Mouse (Mus musculus) gastrocnemius, adult 8-10 months (tissue): Measurements from ENCODE around the gene Shisa8. TPM values are rescaled to one million over a fixed set of nuclear protein-coding genes. Genes with fewer than 3 reads are reported as not detected.
"Not testable (repeated sequence)": the region's sequence is repeated elsewhere in the genome, so short reads cannot be mapped to it uniquely, and the experiment has no call there.

Experiments used
- DNase-seq, 2 experiments: peaks; one replicate each; pipeline ENCODE4 v3.0.0; 2022; ENCODE audit warnings: low spot score in 2 of 2
- total RNA-seq, 4 experiments: library from RNA; stranded (reverse); gene quantifications; 2 replicates each; pipeline ENCODE4 v1.2.4; 2022

Gene Shisa8
- total RNA-seq = not detected

DNA sequence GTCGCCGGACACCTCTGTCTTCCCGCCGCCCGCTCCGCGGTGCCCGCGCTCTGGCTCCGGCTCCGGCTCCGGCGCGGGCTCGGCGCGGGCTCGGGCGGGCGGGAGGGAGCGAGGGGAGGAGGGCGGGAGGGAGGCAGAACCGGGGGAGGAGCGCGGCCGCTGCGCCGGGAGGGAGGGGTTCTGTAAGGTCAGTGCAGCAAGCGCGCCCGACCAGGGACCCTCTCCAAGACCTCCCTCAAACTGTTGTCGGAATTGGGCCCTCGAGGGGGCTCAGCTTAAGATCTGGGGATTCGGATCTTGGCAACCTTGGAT is at the start of gene Shisa8:
Shisa8 (minus strand) TSS at position 64 of the 312 bp plus-strand sequence.
- DNase-seq = no peak

- DNase-seq = peak in 1 of 2 experiments; percentile 21
Measured at GRCm38 (mm10) chr15:82259510-82259909, 46.9 kb upstream of the Shisa8 start.

DNA sequence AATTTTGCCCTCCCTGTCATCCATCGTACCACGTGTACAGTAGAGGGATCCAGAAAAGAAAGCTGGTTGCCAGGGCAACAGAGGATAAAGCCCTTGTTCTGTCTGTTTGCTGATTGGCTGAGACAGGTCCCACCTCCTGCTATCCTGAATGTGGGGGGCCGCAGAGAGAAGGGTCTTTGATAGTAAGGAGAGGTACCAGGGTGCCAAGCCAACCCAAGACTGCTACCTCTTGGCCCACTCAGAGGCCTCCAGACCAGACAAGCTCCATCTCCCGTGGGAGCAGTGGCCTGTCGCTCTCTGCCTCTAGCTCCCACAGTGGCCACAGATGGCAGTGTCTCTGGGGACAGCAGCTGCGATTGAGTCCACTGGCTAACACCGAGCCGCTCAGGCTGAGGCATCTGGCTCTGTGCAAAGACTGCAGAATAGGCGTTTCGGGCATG is 43.3 kb upstream of the Shisa8 start:
- DNase-seq = no peak

DNA sequence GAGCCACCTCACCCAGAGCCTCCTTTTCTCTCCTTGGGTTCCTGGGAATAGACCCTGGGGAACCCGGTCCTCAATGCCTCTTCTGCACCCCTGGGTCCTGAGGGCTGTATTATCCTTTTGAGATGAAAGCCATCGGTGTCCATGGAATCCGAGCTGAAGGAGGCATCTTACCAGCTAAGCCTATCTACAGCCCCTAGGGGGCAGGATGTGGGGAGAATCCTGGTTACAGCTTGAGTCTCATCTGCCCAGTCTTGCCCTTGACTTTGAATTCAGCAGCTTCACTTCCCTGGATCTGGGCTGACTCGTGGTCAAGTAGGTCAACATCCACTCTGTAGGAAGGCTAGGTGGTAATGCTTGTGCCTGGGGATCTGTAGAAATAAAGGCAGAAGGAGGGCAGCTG is 42.6 kb upstream of the Shisa8 start:
- no peak for DNase-seq

DNA sequence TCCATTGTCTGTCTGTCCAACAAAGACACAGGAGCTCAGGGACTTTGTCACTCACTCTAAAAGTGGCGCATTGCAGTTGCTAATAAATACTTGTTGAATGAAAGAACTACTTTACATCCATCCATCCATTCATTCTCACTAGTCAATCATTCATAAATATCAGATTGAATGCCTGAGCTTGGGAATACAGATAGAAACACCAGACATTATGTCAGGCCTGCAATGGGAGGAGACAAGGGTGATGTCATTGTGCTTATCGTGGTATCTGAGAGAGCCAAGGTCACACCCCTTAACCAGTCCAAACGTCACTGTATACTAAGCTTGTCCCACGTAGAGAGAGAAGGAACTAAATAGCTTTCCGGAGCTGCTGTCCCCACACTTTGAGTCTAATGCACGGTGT is 39.5 kb upstream of the Shisa8 start, which contains the start of gene 1500009C09Rik:
1500009C09Rik (plus strand) TSS at position 301 of the 400 bp plus-strand sequence.
- DNase-seq = no peak

DNA sequence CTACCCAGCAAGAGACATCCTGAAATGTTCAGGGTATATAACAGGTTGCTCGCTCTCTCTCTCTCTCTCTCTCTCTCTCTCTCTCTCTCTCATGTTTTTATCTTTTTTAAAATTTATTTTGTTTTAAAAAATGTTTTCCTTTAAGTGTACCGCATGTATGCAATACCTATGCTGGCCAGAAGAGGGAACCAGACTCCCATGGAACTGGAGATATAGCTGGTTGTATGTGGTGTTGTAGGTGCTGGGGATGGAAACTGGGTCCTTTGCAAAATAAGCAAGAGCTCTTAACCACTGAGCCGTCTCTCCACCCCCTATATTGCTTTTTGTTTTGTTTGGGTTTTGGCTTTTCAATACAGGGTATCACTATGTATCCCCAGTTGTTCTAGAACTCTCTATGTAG is 39.0 kb upstream of the Shisa8 start:
- no peak for DNase-seq

DNA sequence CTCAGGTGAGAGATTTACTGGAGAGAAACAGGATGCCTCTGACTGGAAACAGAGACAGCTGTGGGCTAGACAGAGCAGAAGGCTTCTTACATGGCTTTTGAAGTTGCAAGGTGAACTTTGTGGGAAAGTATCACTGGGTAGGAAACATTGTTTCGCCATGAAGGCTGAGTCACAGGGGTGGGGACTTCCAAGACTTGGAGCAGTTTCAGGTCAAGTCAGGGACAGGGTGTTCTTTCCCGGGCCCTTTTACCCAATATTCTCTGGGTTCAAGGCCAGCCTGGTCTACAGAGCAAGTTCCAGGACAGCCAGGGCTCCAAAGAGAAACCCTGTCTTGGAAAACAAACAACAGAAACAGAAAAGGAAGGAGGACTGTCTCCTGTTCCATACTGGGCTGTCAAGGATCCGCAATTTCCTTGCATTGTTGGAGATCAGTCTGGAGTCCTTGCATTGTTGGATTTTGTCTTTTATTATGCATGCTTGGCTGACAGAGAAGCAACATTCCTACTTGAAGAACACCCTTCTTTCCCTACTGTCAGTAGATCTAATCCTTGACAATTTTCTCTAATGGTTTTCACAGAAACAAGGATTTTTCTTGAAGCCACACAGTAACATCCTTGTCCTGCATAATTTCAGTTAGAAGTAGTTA is 34.6 kb upstream of the Shisa8 start:
- no peak for DNase-seq

DNA sequence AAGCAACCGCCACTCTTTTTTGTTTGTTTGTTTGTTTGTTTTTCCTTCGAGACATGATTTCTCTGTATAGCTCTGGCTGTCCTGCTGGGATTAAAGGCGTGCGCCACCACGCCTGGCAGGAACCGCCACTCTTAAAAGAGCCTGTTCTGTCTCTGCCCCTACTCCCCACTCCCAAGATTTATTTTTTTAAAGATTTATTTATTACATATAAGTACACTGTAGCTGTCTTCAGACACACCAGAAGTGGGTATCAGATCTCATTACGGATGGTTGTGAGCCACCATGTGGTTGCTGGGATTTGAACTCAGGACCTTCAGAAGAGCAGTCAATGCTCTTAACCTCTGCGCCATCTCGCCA is 32.2 kb upstream of the Shisa8 start:
- DNase-seq = not testable (repeated sequence)

GRCm38 (mm10) chr15:82244115-82244804 is 31.6 kb upstream of the Shisa8 start, which contains the start of gene Cenpm:
Cenpm (minus strand) TSS chr15:82244748.
- DNase-seq = peak; percentile 80 to 84

DNA sequence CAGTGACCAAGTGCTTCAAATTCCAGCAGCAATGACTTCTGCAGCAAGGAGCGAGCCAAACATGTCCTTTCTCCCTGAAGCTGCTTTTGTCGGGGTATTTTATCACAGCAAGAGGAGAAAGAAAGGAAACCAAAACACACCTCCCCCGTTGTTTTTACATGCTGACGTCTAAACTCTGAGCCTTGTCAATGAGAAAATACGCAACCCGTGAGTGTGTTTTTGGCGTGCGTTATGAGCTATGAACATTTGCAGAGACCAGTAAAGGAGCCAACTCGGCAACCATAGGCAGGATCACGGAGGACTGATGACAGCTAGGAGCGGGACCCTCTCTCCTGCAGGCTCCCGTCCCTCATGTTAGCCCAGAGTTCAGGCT is 31.1 kb upstream of the Shisa8 start:
- no peak for DNase-seq

DNA sequence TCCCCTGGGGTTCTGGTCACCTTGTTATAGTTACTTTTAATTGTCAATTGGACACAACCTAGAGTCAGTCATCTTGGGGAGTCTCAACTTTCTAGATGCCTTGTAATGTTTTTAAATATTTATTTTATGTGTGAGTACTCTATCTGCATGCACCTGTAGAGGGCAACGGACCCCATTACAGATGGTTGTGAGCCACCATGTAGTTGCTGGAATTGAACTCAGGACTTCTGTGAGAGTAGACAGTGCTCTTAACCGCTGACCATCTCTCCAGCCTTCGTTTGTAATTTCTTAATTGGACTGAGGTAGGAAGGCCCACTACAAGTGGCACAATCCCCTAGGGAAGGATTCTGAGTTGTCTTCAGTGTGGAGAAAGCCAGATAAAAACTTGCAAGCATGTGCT is 30.7 kb upstream of the Shisa8 start:
- DNase-seq = no peak

- DNase-seq = peak; percentile 63 to 68
Measured at GRCm38 (mm10) chr15:82236565-82236964, 23.9 kb upstream of the Shisa8 start.

- DNase-seq = no peak
Measured at GRCm38 (mm10) chr15:82235661-82236060, 23.0 kb upstream of the Shisa8 start.

GRCm38 (mm10) chr15:82232651-82233050 is 20.0 kb upstream of the Shisa8 start:
- no peak for DNase-seq

DNA sequence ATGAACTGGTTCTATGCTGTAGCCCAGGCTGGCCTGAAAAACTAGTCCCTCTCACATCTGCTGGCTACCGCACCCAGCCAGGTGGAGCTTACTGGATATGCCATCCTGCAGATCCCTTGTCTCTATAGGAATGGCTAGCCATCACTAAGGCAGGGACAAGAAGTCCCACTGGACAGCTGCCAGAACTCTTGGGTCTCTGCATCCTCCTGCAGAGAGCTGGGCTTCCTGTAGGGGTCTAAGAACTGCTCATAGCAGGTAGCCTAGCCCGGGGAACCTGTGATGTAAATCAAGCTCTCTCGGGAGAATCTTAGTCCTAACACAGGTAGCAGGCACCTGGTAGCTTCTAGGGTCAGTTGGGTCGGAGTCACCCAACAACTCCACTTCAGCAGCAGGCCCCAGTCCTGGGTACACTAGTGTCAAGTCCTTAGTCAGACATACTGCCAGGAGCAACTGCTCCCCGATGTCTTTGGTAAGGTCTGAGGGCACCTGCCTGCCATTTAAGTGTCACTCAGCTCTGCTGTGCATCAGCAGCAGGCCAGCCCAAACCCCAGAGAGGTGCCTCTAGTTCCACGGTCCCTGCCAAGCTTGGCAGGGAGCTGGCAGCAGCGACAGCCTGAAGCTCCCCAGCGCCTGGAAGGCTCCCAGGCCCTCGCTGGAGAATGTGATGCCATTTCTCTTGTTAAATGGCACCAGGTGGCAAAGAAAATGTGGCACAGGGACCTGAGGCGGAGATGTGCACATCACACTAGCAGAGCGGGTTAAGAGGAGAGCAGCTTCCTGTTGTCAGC is 19.2 kb upstream of the Shisa8 start:
- peak in 1 of 2 experiments; percentile 30 for DNase-seq

DNA sequence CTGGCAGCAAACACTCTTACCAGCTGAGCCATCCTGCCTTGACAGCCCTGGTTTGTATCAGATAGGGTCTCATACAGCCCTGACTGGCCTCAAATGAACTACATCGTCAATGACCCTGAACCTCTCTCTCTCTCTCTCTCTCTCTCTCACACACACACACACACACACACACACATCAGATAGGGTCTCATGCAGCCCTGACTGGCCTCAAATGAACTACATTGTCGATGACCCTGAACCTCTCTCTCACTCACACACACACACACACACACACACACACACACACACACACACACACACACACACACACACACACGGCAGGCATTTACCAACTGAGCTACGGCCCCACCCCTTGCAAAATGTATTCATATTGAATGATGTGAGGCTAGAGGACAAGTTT is 18.5 kb upstream of the Shisa8 start:
- no peak for DNase-seq

DNA sequence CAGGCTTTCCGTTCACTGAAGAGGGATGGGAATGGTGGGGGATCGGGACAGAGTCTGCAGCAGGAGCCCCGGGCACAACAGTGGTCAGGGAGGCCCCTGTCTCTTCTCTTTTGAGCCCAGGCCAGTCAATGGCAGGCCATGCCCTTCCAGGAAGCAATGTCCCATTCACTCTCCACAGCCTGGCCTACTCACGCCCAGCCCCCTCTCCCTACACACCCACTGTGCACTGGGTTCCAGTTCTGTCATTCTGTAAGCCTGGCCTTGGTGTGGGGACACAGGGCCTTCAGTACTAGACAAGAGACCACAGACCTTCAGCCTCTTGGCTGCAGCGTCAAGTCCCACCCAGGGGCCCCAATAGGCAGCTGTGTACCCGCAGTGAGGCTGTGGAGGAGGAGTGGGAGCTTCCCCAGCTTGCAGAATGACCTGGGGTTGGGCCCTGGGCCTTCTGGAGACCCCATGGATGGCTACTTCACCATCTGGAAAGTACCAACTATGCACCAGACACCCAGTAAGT is 17.5 kb upstream of the Shisa8 start:
- no peak for DNase-seq

DNA sequence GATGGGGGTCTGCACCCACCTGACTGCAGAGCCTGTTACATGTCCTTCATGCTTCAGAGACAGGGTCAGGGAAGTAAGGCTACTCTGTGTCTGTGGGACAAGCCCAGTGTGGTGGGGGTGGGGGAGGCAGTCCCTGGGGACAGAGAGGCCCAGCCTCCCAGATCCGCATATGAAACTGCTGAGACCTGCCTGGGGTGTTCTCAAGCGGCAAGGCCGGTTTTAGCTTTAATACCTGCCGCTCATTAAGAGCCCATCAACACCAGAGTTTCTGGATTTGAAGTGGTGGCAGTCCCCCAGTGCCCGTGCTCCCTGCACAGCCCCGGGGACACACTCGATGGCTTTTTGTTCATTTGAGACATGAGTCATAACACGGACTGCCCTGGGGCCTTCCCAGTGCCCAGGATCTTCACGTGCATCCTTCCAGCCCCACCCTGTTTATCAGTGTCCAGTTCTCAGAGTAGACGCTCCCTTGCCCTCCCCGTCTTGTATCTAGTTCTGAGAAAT is 17.0 kb upstream of the Shisa8 start:
- no peak for DNase-seq

GRCm38 (mm10) chr15:82225769-82226168 is 13.2 kb upstream of the Shisa8 start:
- DNase-seq = no peak

DNA sequence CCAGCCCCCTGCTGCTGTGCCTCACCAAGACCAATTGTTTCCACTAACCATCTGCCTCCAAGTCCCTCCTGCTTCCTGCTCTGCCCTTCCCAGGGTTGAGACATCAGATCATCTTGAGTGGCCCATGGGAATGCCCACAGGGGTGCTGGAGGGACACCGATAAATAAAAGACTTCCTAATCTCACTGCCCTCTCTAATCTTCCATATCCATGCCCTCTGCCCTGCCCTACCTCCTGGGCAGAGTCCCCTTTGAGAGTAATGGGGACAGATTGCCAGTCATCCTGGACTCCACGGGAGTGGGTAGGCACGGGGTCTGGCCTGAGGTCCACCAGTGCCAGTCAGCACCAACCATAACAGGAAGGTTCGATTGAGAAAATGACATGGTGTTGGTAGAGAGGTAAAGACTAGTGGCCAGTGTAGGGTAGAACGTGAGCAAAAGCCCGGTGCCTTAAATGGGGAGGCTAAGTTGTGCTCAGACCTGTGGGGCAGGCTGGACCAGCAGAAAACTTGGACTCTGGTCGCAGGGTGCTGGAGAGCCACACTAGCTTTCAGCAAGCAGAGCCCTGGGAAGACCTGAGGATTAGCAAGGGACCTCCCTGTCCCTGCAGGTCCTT is 12.1 kb upstream of the Shisa8 start:
- no peak for DNase-seq
